Mouse (Mus musculus) lung, adult 2 months (tissue): ENCODE measurements at regions not wholly inside any gene's neighbourhood (a gene's known extent, or its start where the extent isn't known, plus 50 kb on each side); places are given as distances from the start of the nearest gene placed in this dataset.
A peak's percentile ranks its signal among the peaks of the same experiment; 100 is the strongest.

ENCODE experiments used
- DNase-seq: peaks from one replicate; pipeline ENCODE4 v3.0.0; 2022
- H3K4me1 ChIP-seq: fragments of 200-500 bp; 2 replicates; pipeline ENCODE4 v1.6.1; 2011; ENCODE audit warnings: low read length; ENCODE audit not compliant: control insufficient read depth, insufficient read depth
- H3K4me3 ChIP-seq: fragments of 200-500 bp; replicated peaks from 2 replicates; pipeline ENCODE3; 2011; ENCODE audit warnings: low read depth, mild to moderate bottlenecking, control low read depth, low read length; ENCODE audit errors: extremely low read depth
- CTCF ChIP-seq: fragments of 200-500 bp; IDR thresholded peaks from 2 replicates; pipeline ENCODE4 v1.5.1; 2011; ENCODE audit warnings: mild to moderate bottlenecking, low read length, control low read depth; ENCODE audit not compliant: insufficient read depth
- POLR2A ChIP-seq: fragments of 200-500 bp; IDR thresholded peaks from 2 replicates; pipeline ENCODE4 v1.6.1; 2011; ENCODE audit warnings: low read depth, mild to moderate bottlenecking, control low read depth, low read length, borderline replicate concordance; ENCODE audit errors: extremely low read depth
- WGBS: fragments of 180-500 bp; shearing (Covaris S2); methylation state at CpG from one replicate; pipeline ENCODE4 v1.1.7; 2018; 5-methylcytosine and 5-hydroxymethylcytosine counted together

GRCm38 (mm10) chr4:35417866-35418265 is 191.9 kb upstream of the C9orf72 start:
- 53% methylated on average over 3 of the region's 3 CpGs for WGBS
- TF ChIP-seq CTCF (no peak), POLR2A (no peak)
- H3K4me3 ChIP-seq = no peak overlapping the region
- no peaks in the 10 kb centered on the region for H3K4me1 ChIP-seq
- peak; percentile 4 for DNase-seq

GRCm38 (mm10) chr4:35413488-35413887 is 187.5 kb upstream of the C9orf72 start:
- no peak for TF ChIP-seq CTCF
- no peak for TF ChIP-seq POLR2A
- no peak for DNase-seq
- WGBS = 67% methylated on average over 3 of the region's 3 CpGs

GRCm38 (mm10) chr4:35405301-35406006 is 179.5 kb upstream of the C9orf72 start:
- WGBS = 84% methylated on average over 7 of the region's 7 CpGs
- no peak overlapping the region for H3K4me3 ChIP-seq
- no peaks in the 10 kb centered on the region for H3K4me1 ChIP-seq
- no peak for DNase-seq
- TF ChIP-seq CTCF (no peak), POLR2A (no peak)

More at GRCm38 (mm10) chr4:35413488-35413887, 187.5 kb upstream of the C9orf72 start:
- Histone ChIP-seq H3K4me3 (no peak overlapping the region), H3K4me1 (no peaks in the 10 kb centered on the region)

- Histone ChIP-seq H3K4me3 (no peak overlapping the region), H3K4me1 (no peaks in the 10 kb centered on the region)
- 65% methylated on average over 2 of the region's 2 CpGs for WGBS
- TF ChIP-seq CTCF (no peak), POLR2A (no peak)
- DNase-seq = no peak
These were observed 178.1 kb upstream of the C9orf72 start for GRCm38 (mm10) chr4:35404068-35404467.

GRCm38 (mm10) chr4:35403594-35403993 is 177.6 kb upstream of the C9orf72 start:
- Histone ChIP-seq H3K4me3 (no peak overlapping the region), H3K4me1 (no peaks in the 10 kb centered on the region)
- TF ChIP-seq POLR2A = no peak
- TF ChIP-seq CTCF = no peak
- no peak for DNase-seq
- 58% methylated on average over 6 of the region's 6 CpGs for WGBS

GRCm38 (mm10) chr4:35402376-35403133 is 176.6 kb upstream of the C9orf72 start:
- H3K4me1 ChIP-seq = no peaks in the 10 kb centered on the region
- WGBS = 81% methylated on average over 9 of the region's 9 CpGs
- TF ChIP-seq CTCF (no peak), POLR2A (no peak)
- DNase-seq = no peak
- H3K4me3 ChIP-seq = no peak overlapping the region

- H3K4me3 ChIP-seq = no peak overlapping the region
- no peak for DNase-seq
- TF ChIP-seq CTCF (no peak), POLR2A (no peak)
- WGBS = 77% methylated on average over 4 of the region's 4 CpGs
- H3K4me1 ChIP-seq = no peaks in the 10 kb centered on the region
These were observed 175.8 kb upstream of the C9orf72 start for GRCm38 (mm10) chr4:35401783-35402182.

GRCm38 (mm10) chr4:35400511-35400910 is 174.5 kb upstream of the C9orf72 start:
- TF ChIP-seq POLR2A = no peak
- TF ChIP-seq CTCF = no peak
- Histone ChIP-seq H3K4me1 (no peaks in the 10 kb centered on the region), H3K4me3 (no peak overlapping the region)
- no peak for DNase-seq
- 75% methylated on average over 6 of the region's 6 CpGs for WGBS

- 88% methylated on average over 5 of the region's 5 CpGs for WGBS
- no peak for DNase-seq
- no peaks in the 10 kb centered on the region for H3K4me1 ChIP-seq
- H3K4me3 ChIP-seq = no peak overlapping the region
- TF ChIP-seq POLR2A (no peak), CTCF (no peak)
These were observed 169.6 kb upstream of the C9orf72 start for GRCm38 (mm10) chr4:35395583-35395877.

GRCm38 (mm10) chr4:35394821-35395582 is 169.0 kb upstream of the C9orf72 start:
- H3K4me1 ChIP-seq = no peaks in the 10 kb centered on the region
- TF ChIP-seq CTCF = no peak
- TF ChIP-seq POLR2A = no peak
- DNase-seq = no peak
- WGBS = 45% methylated on average over 16 of the region's 16 CpGs
- no peak overlapping the region for H3K4me3 ChIP-seq
